Mouse (Mus musculus): ENCODE results near the gene Kif6. TPM values are rescaled to one million over a fixed set of nuclear protein-coding genes. Genes with fewer than 3 reads are reported as not detected.

Kif6 gene
- polyA plus RNA-seq, 1 experiment = 0.04 TPM

- Histone ChIP-seq H3K4me1 (ENCODE audit: control insufficient read depth, insufficient read depth, insufficient read length) (no peaks in the 10 kb centered on the region), H3K27me3 (ENCODE audit: control insufficient read depth, insufficient read depth, low read length) (no peaks in the 10 kb centered on the region), H3K4me3 (ENCODE audit: extremely low read depth, insufficient read depth, insufficient read length) (no peak overlapping the region), H3K36me3 (ENCODE audit: control insufficient read depth, insufficient read depth, low read length) (no peaks in the 10 kb centered on the region), H3K27ac (ENCODE audit: insufficient read depth, low read length) (no peak overlapping the region)
- no peak for TF ChIP-seq CTCF (IDR thresholded peaks at IDR 0.05; ENCODE audit: extremely low read depth, insufficient read depth, insufficient read length, insufficient replicate concordance)
- no peak for TF ChIP-seq POLR2A (IDR thresholded peaks at IDR 0.05; ENCODE audit: low read depth, low read length)
- no peak for DNase-seq (ENCODE audit: low read depth in 1 of 2, low spot score in 2 of 2)
- WGBS = 75% methylated on average over 8 of the region's 8 CpGs
Measured at GRCm38 (mm10) chr17:49761838-49762237, 146.9 kb downstream of the Kif6 start.

- 92% methylated on average over 6 of the region's 6 CpGs for WGBS
- H3K4me3 ChIP-seq (ENCODE audit: extremely low read depth, insufficient read depth, insufficient read length) = no peak overlapping the region
- DNase-seq (ENCODE audit: low read depth in 1 of 2, low spot score in 2 of 2) = no peak
Measured at GRCm38 (mm10) chr17:49764963-49765362, 150.0 kb downstream of the Kif6 start.

DNA sequence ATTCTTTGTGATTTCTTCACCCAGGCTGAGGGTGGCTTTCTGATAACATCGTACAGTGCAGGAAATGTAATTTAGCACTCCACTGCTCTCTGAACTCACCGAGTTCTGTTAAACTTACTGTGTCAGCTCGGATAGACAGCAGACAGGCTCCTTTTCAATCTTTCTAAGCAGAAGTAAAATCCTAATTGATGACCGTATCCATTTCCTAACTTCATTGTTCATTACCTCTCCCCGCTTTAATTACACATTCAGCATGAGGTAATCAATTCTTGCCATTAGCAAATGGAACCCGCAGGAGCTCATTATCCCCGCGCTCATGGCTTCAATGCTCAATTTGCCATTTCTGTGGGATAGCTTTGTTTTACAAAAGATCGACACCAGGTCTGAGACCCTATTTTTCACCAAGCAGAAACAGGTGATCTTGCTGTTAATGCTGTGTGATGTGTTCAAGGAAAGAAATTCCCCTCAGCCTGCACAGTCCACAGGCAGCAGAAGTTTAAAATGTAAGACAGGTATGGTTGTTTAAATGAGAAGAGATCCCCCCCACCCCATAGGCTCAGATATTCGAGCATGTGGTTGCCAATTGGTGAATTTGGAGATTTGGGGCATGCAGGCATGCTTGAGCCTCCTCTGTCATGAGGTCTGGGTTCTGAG, 152.9 kb downstream of the Kif6 start:
- H3K36me3 ChIP-seq (ENCODE audit: control insufficient read depth, insufficient read depth, low read length) = no peaks in the 10 kb centered on the region
- no peaks in the 10 kb centered on the region for H3K27me3 ChIP-seq (ENCODE audit: control insufficient read depth, insufficient read depth, low read length)
- no peak overlapping the region for H3K4me3 ChIP-seq (ENCODE audit: extremely low read depth, insufficient read depth, insufficient read length)
- WGBS = 80% methylated on average over 10 of the region's 10 CpGs
- H3K27ac ChIP-seq (ENCODE audit: insufficient read depth, low read length) = no peak overlapping the region
- no peak for TF ChIP-seq CTCF (IDR thresholded peaks at IDR 0.05; ENCODE audit: extremely low read depth, insufficient read depth, insufficient read length, insufficient replicate concordance)
- TF ChIP-seq POLR2A (IDR thresholded peaks at IDR 0.05; ENCODE audit: low read depth, low read length) = no peak
- H3K4me1 ChIP-seq (ENCODE audit: control insufficient read depth, insufficient read depth, insufficient read length) = no peaks in the 10 kb centered on the region
- no peak for DNase-seq (ENCODE audit: low read depth in 1 of 2, low spot score in 2 of 2)

More at GRCm38 (mm10) chr17:49764963-49765362, 150.0 kb downstream of the Kif6 start:
- no peak overlapping the region for H3K27ac ChIP-seq (ENCODE audit: insufficient read depth, low read length)
- no peaks in the 10 kb centered on the region for H3K27me3 ChIP-seq (ENCODE audit: control insufficient read depth, insufficient read depth, low read length)
- no peaks in the 10 kb centered on the region for H3K36me3 ChIP-seq (ENCODE audit: control insufficient read depth, insufficient read depth, low read length)
- TF ChIP-seq POLR2A (IDR thresholded peaks at IDR 0.05; ENCODE audit: low read depth, low read length) = no peak
- TF ChIP-seq CTCF (IDR thresholded peaks at IDR 0.05; ENCODE audit: extremely low read depth, insufficient read depth, insufficient read length, insufficient replicate concordance) = no peak
- no peaks in the 10 kb centered on the region for H3K4me1 ChIP-seq (ENCODE audit: control insufficient read depth, insufficient read depth, insufficient read length)

DNA sequence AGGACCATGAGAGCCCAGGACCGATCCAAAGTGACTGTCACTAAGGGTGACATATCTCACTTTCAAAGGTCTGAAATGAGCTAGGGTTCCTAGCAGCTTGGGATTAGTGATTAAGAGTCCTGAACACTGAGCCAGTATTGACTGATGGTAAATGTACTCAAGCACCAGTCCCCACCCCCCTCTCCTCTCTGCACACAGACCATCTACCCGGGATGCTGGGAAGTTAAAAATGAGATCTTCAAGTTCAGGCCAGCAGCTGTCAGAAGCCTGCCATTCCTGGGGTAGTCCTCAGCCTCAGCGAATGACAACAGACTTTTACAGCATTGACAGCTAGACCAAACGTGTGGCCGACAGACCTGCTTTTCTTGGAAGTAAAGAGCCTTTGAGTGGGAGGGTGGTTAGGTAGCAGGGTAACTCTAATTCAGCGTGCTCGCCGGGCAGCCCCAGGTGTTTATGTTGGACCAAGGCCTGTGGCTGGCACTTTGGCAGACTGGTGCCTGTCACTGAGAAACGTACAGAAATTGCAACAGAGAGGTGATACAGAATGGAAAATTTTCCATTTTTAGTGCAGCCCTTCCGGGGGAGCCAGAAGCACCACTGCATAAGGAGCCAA, 156.9 kb downstream of the Kif6 start:
- WGBS = 80% methylated on average over 10 of the region's 10 CpGs
- H3K27ac ChIP-seq (ENCODE audit: insufficient read depth, low read length) = no peak overlapping the region
- no peaks in the 10 kb centered on the region for H3K27me3 ChIP-seq (ENCODE audit: control insufficient read depth, insufficient read depth, low read length)
- no peaks in the 10 kb centered on the region for H3K4me1 ChIP-seq (ENCODE audit: control insufficient read depth, insufficient read depth, insufficient read length)
- no peak for DNase-seq (ENCODE audit: low read depth in 1 of 2, low spot score in 2 of 2)
- TF ChIP-seq POLR2A (IDR thresholded peaks at IDR 0.05; ENCODE audit: low read depth, low read length) (no peak), CTCF (IDR thresholded peaks at IDR 0.05; ENCODE audit: extremely low read depth, insufficient read depth, insufficient read length, insufficient replicate concordance) (no peak)
- H3K4me3 ChIP-seq (ENCODE audit: extremely low read depth, insufficient read depth, insufficient read length) = no peak overlapping the region
- H3K36me3 ChIP-seq (ENCODE audit: control insufficient read depth, insufficient read depth, low read length) = no peaks in the 10 kb centered on the region

DNA sequence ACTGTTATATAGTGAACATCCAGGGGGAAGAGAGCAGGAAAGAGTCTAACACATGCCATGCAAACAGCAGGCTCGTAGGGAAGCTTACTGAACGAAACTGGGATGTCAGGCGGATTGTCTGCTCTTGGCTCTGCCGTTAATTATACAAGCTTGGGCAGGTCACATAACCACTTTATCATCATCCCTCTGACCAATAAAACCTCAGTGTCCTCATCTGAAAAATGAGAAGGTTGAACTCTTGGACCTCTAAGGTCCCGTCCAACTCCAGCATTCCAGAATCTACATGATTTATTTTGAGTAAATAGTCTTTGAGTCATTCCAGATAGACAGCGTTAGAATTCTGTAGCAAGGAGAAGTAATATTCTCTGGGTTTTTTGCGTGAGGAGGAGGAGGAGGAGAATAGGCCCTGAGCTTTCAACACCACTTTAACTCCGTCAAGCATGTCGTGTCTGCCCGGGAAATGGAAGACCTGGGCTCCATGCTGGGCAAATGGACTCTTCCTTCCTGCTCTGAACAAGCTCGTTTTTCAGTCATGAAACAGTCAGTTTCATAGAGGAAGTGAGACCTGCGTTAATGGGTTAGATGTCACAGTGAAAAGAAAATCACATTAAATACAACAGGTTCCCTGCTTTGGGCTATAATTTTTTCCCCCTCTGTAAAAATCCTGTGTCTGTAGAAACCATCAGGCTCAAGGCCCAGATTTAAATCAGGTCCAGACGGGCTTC, 162.3 kb downstream of the Kif6 start:
- DNase-seq (ENCODE audit: low read depth in 1 of 2, low spot score in 2 of 2) = no peak
- Histone ChIP-seq H3K4me1 (ENCODE audit: control insufficient read depth, insufficient read depth, insufficient read length) (no peaks in the 10 kb centered on the region), H3K27me3 (ENCODE audit: control insufficient read depth, insufficient read depth, low read length) (no peaks in the 10 kb centered on the region), H3K4me3 (ENCODE audit: extremely low read depth, insufficient read depth, insufficient read length) (no peak overlapping the region), H3K27ac (ENCODE audit: insufficient read depth, low read length) (no peak overlapping the region), H3K36me3 (ENCODE audit: control insufficient read depth, insufficient read depth, low read length) (no peaks in the 10 kb centered on the region)
- TF ChIP-seq CTCF (IDR thresholded peaks at IDR 0.05; ENCODE audit: extremely low read depth, insufficient read depth, insufficient read length, insufficient replicate concordance) = no peak
- TF ChIP-seq POLR2A (IDR thresholded peaks at IDR 0.05; ENCODE audit: low read depth, low read length) = no peak
- 65% methylated on average over 13 of the region's 13 CpGs for WGBS

DNA sequence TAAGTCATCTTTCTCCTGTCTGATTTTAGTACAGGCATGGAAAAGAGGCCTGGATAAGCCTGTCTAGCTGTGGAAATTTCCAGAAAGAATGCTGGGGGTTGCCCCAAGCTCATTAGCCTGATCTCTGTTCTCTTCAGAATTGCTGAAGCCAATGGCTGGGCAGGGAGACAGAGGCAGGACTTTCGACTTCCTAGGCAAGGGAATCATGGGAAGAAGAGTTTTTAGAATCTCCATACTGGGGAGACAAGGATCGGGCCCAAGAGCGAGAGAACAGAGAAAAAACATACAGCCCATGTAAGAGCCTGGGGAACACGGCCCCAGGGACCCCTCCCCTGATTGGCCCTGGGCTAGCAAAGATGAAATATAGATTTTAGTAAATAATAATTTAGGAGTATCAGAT, 164.1 kb downstream of the Kif6 start:
- Histone ChIP-seq H3K27ac (ENCODE audit: insufficient read depth, low read length) (peak overlapping the region; percentile 22; the same call in 1 of the 2 replicates), H3K4me1 (ENCODE audit: control insufficient read depth, insufficient read depth, insufficient read length) (no peaks in the 10 kb centered on the region), H3K27me3 (ENCODE audit: control insufficient read depth, insufficient read depth, low read length) (no peaks in the 10 kb centered on the region), H3K4me3 (ENCODE audit: extremely low read depth, insufficient read depth, insufficient read length) (no peak overlapping the region), H3K36me3 (ENCODE audit: control insufficient read depth, insufficient read depth, low read length) (no peaks in the 10 kb centered on the region)
- 78% methylated on average over 4 of the region's 4 CpGs for WGBS
- no peak for DNase-seq (ENCODE audit: low read depth in 1 of 2, low spot score in 2 of 2)
- TF ChIP-seq POLR2A (IDR thresholded peaks at IDR 0.05; ENCODE audit: low read depth, low read length) (no peak), CTCF (IDR thresholded peaks at IDR 0.05; ENCODE audit: extremely low read depth, insufficient read depth, insufficient read length, insufficient replicate concordance) (no peak)

Data from spleen, adult 2 months (tissue).